Mouse (Mus musculus) spleen, adult 12 weeks (tissue): Measurements from ENCODE around the gene Pdzrn3.

Experiments used
- DNase-seq: peaks from one replicate; pipeline ENCODE4 v3.0.0; 2022; ENCODE audit warnings: low spot score

Gene Pdzrn3

DNA sequence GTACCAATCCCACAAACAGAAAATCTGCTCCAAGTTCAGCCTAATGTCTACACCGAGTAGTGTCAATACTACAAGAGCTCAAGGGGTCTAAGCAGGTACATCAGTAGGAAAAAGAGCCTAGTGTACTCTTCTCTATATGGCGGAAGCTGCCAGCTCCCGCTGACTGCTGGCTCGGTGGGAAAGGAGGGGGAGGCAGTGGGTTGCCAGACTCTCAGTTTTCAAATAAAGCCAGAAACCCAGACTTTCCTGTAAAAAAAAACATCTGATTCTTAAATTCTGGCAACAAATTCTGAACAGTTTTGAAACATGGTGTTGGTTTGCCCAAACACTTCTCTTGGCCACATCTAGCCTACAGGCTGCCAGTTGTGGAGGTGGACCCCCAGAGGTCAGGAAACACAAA is 88.3 kb downstream of the Pdzrn3 start:
- no peak for DNase-seq

DNA sequence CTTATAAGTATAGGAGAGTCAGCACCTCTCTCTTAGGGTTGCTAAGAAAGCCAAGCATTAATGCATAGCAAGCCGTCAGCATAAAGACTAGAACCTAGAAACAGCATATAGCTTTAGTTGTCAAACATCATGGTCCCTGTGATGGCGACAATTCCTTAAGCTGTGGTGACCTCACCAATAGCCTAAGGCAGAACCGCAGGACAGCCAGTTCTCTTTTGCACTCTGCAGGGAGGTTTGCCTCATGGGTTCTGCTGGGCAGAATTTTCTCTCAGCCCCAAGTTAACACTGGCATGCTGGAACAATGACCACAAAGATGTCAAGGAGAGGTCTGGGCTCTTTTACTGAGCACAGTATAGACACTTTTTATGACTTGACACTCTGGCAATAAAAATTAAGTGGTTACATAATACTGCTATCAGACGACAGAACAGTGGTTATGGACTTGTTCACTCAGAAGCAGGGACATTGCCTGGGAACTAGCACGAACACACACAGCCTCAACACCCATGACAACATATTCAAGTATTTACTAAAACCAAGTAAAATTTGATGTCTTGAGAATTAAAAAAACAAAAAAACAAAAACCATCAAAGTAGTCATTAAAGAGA is 90.0 kb downstream of the Pdzrn3 start:
- no peak for DNase-seq

DNA sequence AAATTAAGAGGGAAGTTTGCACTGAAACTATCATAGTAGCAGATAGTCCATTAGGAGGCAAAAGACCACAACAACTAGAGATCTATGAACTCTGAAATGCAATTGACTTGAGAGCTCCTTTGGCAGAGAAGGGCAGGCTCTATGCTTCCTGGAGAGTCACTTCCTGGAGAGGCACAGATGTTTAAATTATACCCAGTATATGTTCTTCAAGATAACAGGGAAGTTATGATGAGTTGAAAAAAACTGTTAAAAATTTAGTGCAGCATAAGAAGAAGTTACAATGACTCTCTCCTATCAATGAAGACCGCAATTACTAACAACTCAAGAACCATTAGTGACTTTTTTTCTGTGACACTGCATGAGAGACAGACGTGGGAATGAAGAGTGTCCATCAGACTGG is 90.6 kb downstream of the Pdzrn3 start:
- DNase-seq: no peak

DNA sequence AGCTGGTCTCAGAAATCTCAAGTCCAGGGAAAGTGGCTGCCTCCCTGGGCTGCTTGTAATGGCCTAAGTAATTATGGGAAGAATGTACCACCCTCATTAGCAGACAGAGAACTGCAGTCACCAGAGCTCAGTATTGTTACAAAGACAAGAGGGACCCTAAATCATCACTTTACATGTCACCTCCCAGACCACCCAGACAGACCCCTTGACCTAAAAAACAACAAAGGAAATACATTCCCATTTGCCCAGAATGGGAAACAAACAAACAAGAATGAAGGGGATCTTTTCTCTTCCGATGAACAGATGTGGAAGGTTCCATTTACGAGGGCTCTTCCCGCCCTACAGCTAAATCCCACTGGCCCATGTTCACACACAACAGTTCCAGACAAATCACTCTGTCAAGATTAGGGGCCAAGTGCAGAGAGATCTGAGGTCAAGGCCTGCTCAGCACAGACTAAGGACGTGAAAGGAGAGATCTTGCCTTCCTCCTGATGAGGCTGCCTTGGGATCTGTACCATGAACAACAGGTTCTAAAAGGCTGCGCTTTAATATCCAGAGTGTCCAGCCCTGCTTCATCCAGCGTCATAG is 93.2 kb downstream of the Pdzrn3 start:
- DNase-seq: no peak

DNA sequence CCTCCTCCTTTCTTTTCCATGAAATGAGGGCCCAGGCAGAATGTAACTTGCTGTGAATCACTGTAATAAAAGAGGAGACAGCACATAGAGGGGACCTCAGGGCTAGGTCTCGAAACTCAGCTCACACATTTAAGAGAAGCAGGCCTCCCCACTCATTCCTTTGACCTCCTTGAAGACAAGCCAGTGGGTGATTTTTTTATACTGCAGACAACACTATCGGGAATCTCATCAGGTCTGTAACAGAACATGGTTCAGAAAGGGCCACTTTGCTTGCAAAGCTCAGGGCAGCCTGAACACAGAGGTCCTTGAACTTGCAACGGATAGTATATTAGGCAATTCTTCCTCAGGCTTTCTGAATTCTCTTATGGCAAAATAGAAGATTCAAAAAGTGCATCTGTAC is 93.8 kb downstream of the Pdzrn3 start:
- DNase-seq: no peak

DNA sequence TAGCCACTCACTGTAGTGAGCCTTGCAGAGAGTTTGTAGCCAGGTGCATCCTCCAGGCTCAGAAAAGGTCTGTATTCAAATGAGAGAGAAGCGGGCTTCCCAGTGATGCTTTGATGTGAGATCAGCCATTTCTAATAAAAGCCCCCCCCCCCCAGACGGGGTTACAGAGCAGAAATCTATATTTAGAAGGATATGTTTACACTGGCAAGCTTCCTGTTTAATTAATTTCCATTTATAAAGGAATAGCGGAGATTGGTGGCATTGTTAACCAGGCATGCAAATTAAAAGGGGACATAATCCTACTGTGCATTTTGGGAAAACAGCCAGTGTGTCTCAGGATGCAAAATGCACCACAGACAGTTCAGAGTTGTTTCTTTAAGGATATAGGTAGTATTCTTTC is 96.1 kb downstream of the Pdzrn3 start:
- DNase-seq: no peak

DNA sequence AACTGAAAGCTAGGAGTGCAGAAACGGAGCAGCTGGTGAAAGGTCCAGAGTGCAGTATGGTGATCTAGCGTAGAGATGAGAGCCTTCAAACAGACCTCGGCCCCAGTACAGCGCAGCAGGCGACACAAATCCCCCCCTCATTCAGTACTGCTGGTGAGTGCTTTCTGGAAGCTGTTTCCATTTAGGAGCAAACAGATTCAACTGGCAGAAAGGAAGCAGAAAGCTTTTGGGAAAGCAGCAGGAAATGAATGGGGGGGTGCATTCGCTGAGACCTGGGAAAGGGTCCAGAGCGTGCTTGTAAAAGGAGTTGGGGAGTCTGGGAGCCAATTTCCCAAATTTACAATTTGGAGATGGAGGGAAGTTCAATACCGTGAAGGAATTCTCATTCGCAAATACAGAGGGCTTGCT is 96.9 kb downstream of the Pdzrn3 start:
- DNase-seq: no peak

DNA sequence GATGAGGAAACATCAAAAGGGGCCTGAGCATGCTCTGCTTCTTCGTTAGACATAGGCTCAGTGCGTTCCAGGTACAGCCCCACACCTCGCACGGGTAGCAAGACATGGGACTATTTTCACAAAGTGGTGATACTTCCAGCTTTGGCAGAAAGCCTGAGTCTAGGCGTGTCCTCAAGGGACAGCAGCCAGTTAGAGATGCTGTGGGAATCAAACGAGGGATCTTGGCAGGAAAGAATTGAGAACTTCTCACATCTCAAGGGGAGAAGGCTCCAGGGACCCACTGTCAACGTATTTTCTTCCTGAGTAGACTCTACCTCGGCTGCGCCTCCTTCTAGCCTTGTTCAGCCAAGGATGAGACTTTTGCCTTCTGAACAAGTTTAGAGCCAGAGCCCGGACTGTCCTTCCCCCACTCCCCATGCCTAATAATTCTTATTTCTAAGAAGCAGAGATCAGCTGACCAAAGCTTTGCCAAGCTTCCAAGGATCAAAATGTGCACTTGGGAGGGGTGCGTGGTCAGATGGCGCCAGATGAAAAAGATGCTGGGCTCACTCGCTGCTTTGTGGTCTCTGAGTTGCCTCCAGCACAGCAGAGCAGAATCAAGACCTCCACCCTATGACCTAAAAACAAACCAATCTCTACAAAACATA is 99.3 kb downstream of the Pdzrn3 start:
- DNase-seq: no peak

DNA sequence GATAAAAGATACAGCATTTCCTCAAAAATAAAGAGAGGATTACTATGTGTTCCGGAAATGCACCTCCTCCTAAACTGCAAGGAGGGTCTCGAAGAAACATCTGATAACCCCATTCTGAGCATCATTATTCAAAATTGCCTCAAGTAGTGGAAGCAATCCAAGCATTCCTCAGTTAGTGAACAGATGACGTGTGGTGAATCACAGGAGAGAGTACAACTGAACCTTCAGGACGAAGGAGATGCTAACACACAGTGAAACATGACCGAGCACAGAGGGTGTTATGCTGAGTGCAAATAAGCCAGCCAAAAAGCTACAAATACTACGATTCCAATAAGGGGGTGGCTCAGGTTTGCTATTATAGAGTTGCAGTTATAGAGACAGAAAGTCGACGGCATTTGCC is 101.4 kb downstream of the Pdzrn3 start:
- DNase-seq: no peak

DNA sequence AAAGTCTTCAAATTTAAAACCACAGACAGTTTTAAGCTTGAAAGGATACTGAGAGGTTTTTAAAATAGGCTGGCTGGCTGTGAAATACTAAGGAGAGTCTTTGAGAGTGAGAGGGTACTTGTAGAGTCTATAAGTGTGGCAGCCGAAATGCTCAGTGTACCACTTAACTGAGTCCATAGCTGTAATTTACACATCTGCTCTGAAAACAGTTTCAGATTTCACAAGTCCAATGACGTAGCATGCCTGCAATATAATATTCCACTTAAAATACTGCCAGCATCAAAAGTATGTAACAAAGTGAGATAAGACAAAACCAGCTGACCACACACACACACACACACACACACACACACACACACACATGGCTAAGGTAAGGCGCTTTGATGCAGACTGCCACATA is 101.9 kb downstream of the Pdzrn3 start:
- no peak for DNase-seq

DNA sequence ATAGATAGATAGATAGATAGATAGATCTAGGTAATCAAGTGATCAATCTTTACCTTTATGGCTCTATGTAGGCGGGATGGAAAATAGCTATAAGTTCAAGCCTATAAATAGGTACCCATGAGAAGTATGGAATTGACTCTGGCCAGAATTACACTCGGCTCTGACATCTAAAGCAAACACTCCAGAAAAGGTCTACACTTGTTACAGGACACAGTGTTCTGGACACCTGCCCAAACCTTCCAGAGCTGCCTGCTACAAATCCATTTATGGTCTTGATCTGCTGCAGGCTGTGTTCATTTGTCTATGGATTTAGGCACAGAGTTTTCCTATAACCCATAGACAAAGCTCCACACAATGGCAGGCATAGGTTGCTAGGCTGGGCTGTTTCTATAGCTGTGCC is 102.9 kb downstream of the Pdzrn3 start:
- DNase-seq: no peak

DNA sequence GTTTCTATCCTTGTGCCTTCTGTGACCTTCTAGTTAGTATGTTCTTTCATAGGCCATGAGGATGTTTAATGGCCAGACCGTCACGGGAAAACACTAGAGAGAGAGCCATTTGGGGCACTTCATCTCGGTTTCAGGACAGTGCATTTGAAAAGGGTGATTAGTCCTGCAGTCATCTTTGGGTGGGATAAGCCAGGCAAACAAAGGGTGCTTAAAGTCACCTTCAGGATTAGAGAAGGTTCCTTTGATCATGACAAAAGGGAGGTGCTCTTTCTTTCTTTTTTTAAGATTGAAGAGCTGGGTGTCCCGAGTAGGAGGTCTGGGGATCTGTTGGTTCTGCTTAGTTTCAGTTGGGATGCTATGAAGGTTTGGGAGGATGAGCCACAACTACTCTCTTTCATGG is 105.4 kb downstream of the Pdzrn3 start:
- DNase-seq: no peak

DNA sequence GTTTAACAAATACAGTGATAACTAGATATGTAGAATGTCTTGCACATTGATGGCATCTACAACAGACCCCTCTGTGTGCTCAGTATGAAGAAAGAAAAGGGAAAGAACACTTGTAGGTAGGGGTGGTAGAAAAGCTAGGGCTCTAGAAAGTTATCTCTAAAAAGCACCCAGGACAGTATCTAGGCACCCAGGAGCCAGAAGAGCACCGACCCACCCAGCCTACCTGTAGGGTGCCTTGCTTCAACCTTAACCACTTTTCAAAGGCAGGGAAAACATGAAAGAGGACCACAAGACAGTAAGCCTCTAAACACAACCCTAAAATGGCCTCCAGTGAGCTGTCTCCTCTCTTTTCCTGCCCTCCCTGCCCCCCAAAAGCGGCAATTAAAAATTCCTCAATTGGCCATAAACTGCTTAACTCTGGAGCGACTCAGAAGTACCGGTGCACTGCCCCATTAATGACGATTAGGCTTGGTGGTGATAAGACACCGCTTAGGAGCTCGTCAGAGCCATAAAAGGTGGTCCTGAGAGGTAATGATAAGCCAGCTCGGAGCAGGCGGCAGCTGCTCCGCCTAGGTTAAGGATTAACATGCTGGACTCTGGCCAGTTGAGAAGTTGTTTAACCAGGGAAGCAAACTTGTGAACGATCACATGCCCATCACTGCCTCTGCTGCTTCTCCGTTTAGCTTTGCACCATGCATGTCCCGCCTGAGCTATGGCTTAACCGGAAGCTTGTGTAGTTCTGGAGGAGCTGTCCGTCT is 106.1 kb downstream of the Pdzrn3 start:
- peak; percentile 58 for DNase-seq

DNA sequence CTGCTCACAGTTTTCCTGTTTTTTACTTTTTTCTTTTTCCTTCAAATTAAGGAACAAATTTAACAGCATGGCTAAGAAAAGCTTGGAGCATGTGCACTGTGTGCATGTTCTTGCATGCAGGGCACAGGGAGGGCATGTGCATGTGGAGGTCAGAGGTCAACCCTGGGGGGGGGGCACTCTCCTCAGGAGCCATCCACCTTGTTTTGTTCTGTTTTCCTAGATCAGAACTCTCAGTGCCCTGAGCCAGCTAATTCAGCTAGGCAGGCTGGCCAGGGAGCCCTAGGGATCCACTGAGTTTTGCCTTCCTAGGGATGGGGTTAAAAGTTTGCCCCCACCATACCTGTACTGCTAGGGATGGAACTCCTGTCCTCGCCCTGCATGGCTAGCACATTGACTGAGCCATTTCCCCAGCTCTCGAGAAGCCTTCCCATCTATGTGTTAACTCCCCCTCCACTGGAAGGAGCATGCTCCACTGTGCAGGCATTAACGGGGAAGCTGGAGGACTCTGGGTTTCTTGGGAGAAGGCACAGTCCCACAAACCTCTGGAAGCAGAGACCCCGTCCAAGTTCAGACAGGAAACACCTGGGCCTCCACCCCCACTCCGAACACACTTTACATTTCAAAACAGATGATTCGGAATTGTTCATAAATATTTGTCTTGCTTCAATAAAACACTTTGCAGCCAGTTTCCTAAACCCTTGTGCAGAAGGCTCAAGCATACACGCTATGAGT is 107.4 kb downstream of the Pdzrn3 start:
- no peak for DNase-seq

DNA sequence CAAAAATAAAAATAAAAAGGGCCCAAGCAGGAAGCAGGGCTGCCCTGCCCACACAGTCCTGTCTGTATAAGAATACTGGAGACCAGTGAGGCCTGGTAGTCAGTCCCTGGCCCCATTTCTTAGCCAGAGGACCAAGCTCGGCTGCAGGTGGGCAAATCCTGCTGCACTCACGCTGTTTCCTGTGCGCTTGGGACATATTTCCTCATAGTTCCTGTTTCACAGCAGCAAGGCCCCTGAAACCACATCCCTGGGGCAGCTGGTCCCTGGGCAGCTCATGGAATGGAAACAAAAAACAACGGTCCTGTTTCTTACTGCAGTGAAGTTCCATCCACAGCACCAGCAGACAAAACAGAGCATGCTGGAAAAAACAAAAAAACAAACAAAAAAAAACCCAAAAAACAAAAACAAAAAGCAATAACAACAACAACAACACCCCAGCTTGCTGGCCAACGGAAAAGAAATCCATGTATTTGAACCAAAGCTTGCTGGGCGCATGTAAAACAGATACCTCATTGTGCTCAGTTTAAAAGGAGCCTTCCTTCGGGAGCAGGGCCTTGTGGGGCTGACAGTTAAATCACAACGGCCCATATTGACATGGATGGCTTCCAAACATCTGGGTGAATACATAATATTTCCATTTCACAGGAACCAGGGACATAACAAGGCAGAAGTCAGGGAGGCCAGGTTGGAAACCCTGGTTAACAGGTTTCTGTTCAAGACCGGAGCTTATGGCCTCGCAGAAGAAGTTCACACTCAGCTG is 108.2 kb downstream of the Pdzrn3 start:
- DNase-seq: no peak

DNA sequence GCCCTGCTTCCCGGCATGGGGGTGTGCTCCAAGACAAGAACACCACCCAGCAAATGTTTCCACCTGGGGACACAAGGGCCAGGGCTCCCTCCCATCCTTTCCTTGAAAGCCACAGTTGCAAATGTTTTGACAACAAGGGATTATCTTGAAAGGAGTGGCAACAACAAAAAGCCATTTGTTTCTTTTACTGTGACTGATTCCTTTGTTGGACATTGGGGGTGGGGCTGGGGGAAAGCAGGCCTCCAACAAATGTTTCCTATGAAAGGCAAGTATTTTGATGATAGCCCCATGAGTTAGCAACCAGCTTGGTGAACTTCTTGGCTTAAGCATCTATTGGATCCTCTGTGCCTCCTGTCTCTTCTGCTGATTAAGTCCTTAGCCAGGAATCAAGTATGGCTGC is 109.4 kb downstream of the Pdzrn3 start:
- no peak for DNase-seq

DNA sequence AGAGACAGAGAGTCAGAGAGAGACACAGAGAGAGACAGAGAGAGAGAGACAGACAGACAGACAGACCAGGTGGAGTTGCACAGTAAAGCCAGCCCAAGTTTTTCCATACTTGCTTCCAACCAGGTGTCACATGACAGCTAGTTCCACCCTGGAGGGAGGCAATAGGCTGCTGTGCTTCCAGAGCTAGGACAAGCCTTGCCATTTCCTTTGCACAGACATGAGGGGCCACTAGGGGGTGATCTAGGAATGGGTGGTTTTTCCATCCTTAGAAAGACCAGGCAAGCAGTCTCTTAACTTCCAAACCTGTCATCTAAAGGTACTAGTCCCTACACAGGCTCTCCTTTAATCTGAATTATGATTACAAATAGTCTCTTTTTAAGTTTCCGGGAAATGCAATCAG is 110.9 kb downstream of the Pdzrn3 start:
- peak; percentile 27 for DNase-seq

DNA sequence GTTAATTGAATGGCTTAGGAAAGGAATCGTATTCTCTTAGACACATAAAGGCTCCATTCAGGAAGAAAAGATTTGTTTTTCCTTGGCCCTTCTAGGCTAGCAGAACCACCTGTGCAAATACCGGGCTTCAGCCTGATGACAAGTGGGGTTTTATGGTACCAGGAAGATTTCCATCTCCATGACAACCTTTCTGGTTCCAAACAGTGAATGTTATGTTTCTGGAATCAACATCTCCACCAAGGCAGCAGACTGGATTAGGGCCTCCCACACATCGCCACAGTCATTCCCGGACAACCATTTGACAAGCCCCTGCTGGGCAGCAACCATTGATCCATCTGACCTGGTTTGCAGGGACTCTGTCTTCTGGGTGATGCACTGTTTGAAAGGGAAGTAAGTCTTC is 114.2 kb downstream of the Pdzrn3 start:
- DNase-seq: no peak

DNA sequence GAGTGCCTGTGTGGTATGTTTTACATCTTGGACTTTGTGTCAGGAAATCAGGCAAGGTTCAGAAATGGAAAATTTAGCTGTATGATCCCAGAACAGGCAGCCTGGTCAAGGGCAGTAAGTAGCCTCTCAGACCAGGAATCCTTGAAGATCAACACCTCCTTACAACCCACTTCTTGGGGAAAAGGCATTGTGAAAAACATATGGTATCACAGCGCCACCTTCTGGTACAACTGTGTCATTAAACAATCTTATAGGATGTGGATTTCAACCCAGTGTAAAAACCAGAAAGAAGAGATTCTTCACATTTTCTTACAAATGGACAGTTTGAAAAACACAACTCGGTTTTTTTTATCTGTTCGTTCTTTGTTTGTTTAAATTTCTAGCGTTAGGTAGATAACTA is 116.2 kb downstream of the Pdzrn3 start:
- DNase-seq: no peak

DNA sequence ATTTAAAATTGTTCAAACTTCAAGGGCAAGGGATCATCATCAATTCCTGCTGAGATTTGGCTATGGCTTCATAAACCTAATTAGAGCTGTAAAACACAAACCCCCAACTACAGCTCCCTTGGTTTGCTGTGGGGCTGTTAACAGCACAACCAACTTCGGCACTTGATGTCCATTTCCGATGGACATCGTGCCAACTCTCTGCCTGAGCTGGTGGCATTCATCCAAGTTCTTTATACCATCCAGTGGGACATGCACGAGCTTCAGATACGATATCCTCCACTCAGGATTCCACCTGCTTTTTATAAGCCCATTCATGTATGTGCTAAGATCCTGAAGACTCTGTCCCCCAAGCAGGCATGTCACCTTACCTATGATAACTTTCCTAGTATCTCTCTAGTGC is 118.3 kb downstream of the Pdzrn3 start:
- no peak for DNase-seq

DNA sequence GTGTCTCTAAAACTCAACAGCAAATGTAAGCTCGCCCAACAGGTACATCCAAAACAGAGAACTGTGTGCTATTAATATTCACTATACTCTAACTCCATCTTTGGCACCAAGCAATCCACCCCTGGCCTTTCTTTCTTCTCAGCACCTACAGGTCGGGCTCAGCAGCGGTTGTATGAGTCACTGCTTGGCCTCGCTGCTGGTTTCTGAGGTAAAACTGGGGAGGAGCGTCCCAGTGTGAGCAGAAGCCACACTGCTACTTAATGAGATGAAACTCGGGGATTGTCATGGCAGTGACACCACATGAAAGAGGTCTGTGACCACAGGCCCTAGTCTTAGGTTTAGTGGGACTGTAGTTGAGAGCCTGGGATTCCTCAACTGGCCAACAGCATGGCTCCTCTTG is 120.3 kb downstream of the Pdzrn3 start:
- DNase-seq: no peak

DNA sequence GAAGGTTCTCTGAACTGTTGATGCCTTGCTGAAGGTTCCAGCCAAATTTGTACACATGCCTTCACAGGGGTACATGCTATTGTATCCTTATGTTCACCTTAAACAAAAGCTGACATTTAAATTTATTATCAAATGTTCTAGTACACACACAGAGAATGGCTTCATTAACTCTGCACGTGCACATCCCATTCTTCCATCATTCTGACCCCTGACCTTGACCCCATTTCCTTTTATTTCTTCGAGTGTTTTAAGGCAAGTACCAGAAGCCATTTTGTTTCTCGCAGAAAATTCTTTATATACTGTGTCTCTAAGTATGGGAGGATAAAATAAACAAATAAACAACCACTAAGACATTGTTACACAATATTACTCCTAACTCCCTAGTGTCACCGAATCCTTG is 123.0 kb downstream of the Pdzrn3 start:
- DNase-seq: no peak
